ENCODE assay signal across 12 mouse cellular contexts in genomic region chrX:57923836-57924235, GRCm38 (mm10).
DNase-seq lines count a peak whose midpoint lies in the region; ATAC-seq and TF ChIP-seq lines count a peak whose summit lies in the region.
"Had no signal": no experiment of that assay in that cellular context is flagged by ENCODE, and none has a peak within 500 bp of the region (broad histone marks: within the 10 kb centered on the region; RNA-seq: fewer than 3 reads in every experiment).

No protein-coding gene starts in this region.

- H3K9me3 ChIP-seq in heart, postnatal 0 days (replicated peaks; ENCODE audit: control insufficient read depth, low read length): no peaks in the 10 kb centered on the region
- H3K9me3 ChIP-seq in midbrain, embryonic 11.5 days (ENCODE audit: control insufficient read depth, low read length): no peaks in the 10 kb centered on the region
- H3K9me3 ChIP-seq in midbrain, embryonic 16.5 days (replicated peaks; ENCODE audit: control insufficient read depth, low read length, poor library complexity, severe bottlenecking): no peaks in the 10 kb centered on the region
- no peaks in the 10 kb centered on the region for H3K9me3 ChIP-seq in neural tube, embryonic 11.5 days (ENCODE audit: control insufficient read depth, low read length)
- H3K9me3 ChIP-seq: heart, embryonic 15.5 days had no signal

- DNase-seq in adrenal gland, adult 2 months: peak; percentile 21
- no peak for DNase-seq in adrenal gland, postnatal 10 days
- no peak for DNase-seq in heart, postnatal 0 days (ENCODE audit: low spot score)
- no peak for DNase-seq in heart, adult 8-10 months (ENCODE audit: low spot score)
- DNase-seq in midbrain, embryonic 11.5 days (ENCODE audit: low spot score, missing footprints): peak; percentile 85
- DNase-seq in neural tube, embryonic 11.5 days (ENCODE audit: low spot score): peak; percentile 17
- DNase-seq in T-cell, adult 2 months (ENCODE audit: low spot score): no peak
- DNase-seq: kidney, adult 8-10 months; layer of hippocampus, postnatal 36 days had no signal

- no peak for ATAC-seq in heart, postnatal 0 days (ENCODE audit: insufficient read depth, low read depth)
- ATAC-seq in midbrain, embryonic 11.5 days (ENCODE audit: low FRiP score): no peak
- no peak for ATAC-seq in midbrain, embryonic 16.5 days
- no peak for ATAC-seq in neural tube, embryonic 11.5 days (ENCODE audit: insufficient read depth, low FRiP score, low TSS enrichment)
- ATAC-seq: Patski had no signal

- 28% methylated on average over 5 of the region's 5 CpGs for WGBS in heart, postnatal 0 days
- whole genome bisulfite sequencing in midbrain, embryonic 11.5 days: 35% methylated on average over 5 of the region's 5 CpGs
- WGBS in midbrain, embryonic 16.5 days: 39% methylated on average over 5 of the region's 5 CpGs
- 31% methylated on average over 5 of the region's 5 CpGs for WGBS in neural tube, embryonic 11.5 days

- H3K4me2 ChIP-seq in heart, postnatal 0 days (ENCODE audit: low read depth, low read length): no peak overlapping the region
- H3K4me2 ChIP-seq in midbrain, embryonic 11.5 days: no peak overlapping the region
- no peak overlapping the region for H3K4me2 ChIP-seq in midbrain, embryonic 16.5 days (ENCODE audit: low read length)
- no peak overlapping the region for H3K4me2 ChIP-seq in neural tube, embryonic 11.5 days (ENCODE audit: low read depth)
- H3K4me2 ChIP-seq: heart, embryonic 15.5 days had no signal

- TF ChIP-seq EP300 in heart, postnatal 0 days (IDR thresholded peaks at IDR 0.05; ENCODE audit: low read depth): no peak

- H3K4me1 ChIP-seq in heart, postnatal 0 days (ENCODE audit: control insufficient read depth, insufficient read depth): no peaks in the 10 kb centered on the region
- 0 out of 2 replicates have a peak, but pooled peaks cover 2% of the 10 kb centered on the region for H3K4me1 ChIP-seq in midbrain, embryonic 11.5 days (ENCODE audit: control insufficient read depth, insufficient read depth, low read length)
- no peaks in the 10 kb centered on the region for H3K4me1 ChIP-seq in midbrain, embryonic 16.5 days (ENCODE audit: control insufficient read depth, insufficient read depth, low read length)
- H3K4me1 ChIP-seq in neural tube, embryonic 11.5 days (ENCODE audit: control insufficient read depth, insufficient read depth, low read length): no peaks in the 10 kb centered on the region
- H3K4me1 ChIP-seq: heart, embryonic 15.5 days had no signal

- H3K36me3 ChIP-seq in heart, postnatal 0 days (replicated peaks; ENCODE audit: control insufficient read depth, insufficient read depth, low read length): no peaks in the 10 kb centered on the region
- no peaks in the 10 kb centered on the region for H3K36me3 ChIP-seq in midbrain, embryonic 11.5 days (ENCODE audit: control insufficient read depth, insufficient read depth, low read length)
- no peaks in the 10 kb centered on the region for H3K36me3 ChIP-seq in midbrain, embryonic 16.5 days (ENCODE audit: control insufficient read depth, insufficient read depth, low read length)
- H3K36me3 ChIP-seq in neural tube, embryonic 11.5 days (ENCODE audit: control insufficient read depth, insufficient read depth, low read length): no peaks in the 10 kb centered on the region
- H3K36me3 ChIP-seq: heart, embryonic 15.5 days had no signal

- no peak overlapping the region for H3K4me3 ChIP-seq in heart, postnatal 0 days (ENCODE audit: low read depth, low read length)
- H3K4me3 ChIP-seq in midbrain, embryonic 11.5 days (ENCODE audit: low read depth, low read length): no peak overlapping the region
- no peak overlapping the region for H3K4me3 ChIP-seq in midbrain, embryonic 16.5 days (ENCODE audit: low read depth, low read length)
- H3K4me3 ChIP-seq in neural tube, embryonic 11.5 days (ENCODE audit: low read depth, low read length): no peak overlapping the region
- H3K4me3 ChIP-seq: heart, embryonic 15.5 days had no signal

- peaks cover 49% of the 10 kb centered on the region for H3K27me3 ChIP-seq in heart, postnatal 0 days (ENCODE audit: control insufficient read depth, insufficient read depth, low read length)
- H3K27me3 ChIP-seq in midbrain, embryonic 11.5 days (ENCODE audit: control insufficient read depth, insufficient read depth, low read length): peaks cover 13% of the 10 kb centered on the region
- H3K27me3 ChIP-seq in midbrain, embryonic 16.5 days (ENCODE audit: control insufficient read depth, insufficient read depth, low read depth, low read length): no peaks in the 10 kb centered on the region; the same call in 1 of the 2 replicates
- peaks cover 10% of the 10 kb centered on the region for H3K27me3 ChIP-seq in neural tube, embryonic 11.5 days (ENCODE audit: control insufficient read depth, insufficient read depth, low read length)

- no peak overlapping the region for H3K9ac ChIP-seq in heart, postnatal 0 days (replicated peaks; ENCODE audit: low read depth, low read length)
- H3K9ac ChIP-seq in midbrain, embryonic 11.5 days (ENCODE audit: low read length): no peak overlapping the region
- no peak overlapping the region for H3K9ac ChIP-seq in midbrain, embryonic 16.5 days (ENCODE audit: low read depth, low read length)
- no peak overlapping the region for H3K9ac ChIP-seq in neural tube, embryonic 11.5 days (ENCODE audit: low read length)
- H3K9ac ChIP-seq: heart, embryonic 15.5 days had no signal

- TF ChIP-seq CTCF in heart, postnatal 0 days (IDR thresholded peaks at IDR 0.05; ENCODE audit: low read depth): peak; percentile 43

- H3K27ac ChIP-seq in heart, postnatal 0 days (ENCODE audit: low read depth): no peak overlapping the region
- no peak overlapping the region for H3K27ac ChIP-seq in midbrain, embryonic 11.5 days (ENCODE audit: low read depth, low read length)
- no peak overlapping the region for H3K27ac ChIP-seq in midbrain, embryonic 16.5 days (ENCODE audit: low read length)
- H3K27ac ChIP-seq in neural tube, embryonic 11.5 days (ENCODE audit: low read depth, low read length): no peak overlapping the region
- H3K27ac ChIP-seq: heart, embryonic 15.5 days had no signal

Comparison
In these comparisons a context has a peak if more than half of its experiments do, and no peak if none do; other contexts are left out.
1. DNase-seq: peak in adrenal gland, adult 2 months (single experiment), midbrain, embryonic 11.5 days (single experiment) and neural tube, embryonic 11.5 days (single experiment); none in adrenal gland, postnatal 10 days (single experiment), heart, postnatal 0 days (single experiment), heart, adult 8-10 months (single experiment) and T-cell, adult 2 months (single experiment).